Comparison of ENCODE assay signal across 15 mouse cellular contexts in the genomic region with DNA sequence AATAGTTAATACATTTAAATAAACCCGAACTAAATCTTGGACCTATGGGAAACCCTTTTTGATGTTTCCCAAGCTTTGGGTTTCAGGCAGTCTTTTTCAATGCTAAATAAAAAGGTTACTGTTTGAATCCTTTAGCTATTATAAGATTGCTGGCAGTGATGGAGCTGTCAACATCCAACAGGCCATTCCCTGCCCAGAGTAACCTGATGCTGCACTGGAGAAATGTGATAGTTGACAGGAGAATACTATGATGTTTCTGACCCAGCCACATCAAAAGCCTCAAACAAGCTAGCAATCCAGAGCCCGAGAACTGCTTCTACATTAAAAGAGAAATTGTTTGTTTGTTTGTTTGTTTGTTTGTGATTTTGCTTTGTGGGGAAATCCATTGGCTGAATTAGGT.
"Had no signal": no experiment of that assay in that cellular context is flagged by ENCODE, and none has a peak within 500 bp of the region (broad histone marks: within the 10 kb centered on the region; RNA-seq: fewer than 3 reads in every experiment).

No protein-coding gene starts in this region.

- H3K9me3 ChIP-seq: liver, embryonic 13.5 days; midbrain, embryonic 12.5 days; neural tube, embryonic 13.5 days had no signal

- DNase-seq: kidney, postnatal 25 days; layer of hippocampus, adult 9-11 months; liver, embryonic 13.5 days; lung, adult 2 months; lung, postnatal 14 days; lung, postnatal 4 days; thymus, adult 2 months; thymus, postnatal 14 days; thymus, postnatal 4 days had no signal

- H3K27me3 ChIP-seq: liver, embryonic 13.5 days; midbrain, embryonic 12.5 days; neural tube, embryonic 13.5 days had no signal

- H3K27ac ChIP-seq: kidney, postnatal 0 days; layer of hippocampus, adult 2 months; liver, embryonic 13.5 days; midbrain, embryonic 12.5 days; neural tube, embryonic 13.5 days; stomach, postnatal 0 days had no signal

- H3K4me3 ChIP-seq: layer of hippocampus, adult 2 months; liver, embryonic 13.5 days; midbrain, embryonic 12.5 days; myocyte; neural tube, embryonic 13.5 days had no signal

- H3K4me1 ChIP-seq: liver, embryonic 13.5 days had no signal

- H3K36me3 ChIP-seq: liver, embryonic 13.5 days; midbrain, embryonic 12.5 days; neural tube, embryonic 13.5 days had no signal
